Mouse (Mus musculus) 3134 (cell line): ENCODE measurements around the gene Olfr1358.
A peak's percentile ranks its signal among the peaks of the same experiment; 100 is the strongest.
"Not testable (repeated sequence)": the region's sequence is repeated elsewhere in the genome, so short reads cannot be mapped to it uniquely, and the experiment has no call there.

Experiments
- DNase-seq: peaks from one replicate; pipeline ENCODE4 v3.0.0-alpha.2; 2011; ENCODE audit warnings: low spot score; ENCODE audit not compliant: insufficient read length; ENCODE audit errors: extremely low read depth

The Olfr1358 gene

DNA sequence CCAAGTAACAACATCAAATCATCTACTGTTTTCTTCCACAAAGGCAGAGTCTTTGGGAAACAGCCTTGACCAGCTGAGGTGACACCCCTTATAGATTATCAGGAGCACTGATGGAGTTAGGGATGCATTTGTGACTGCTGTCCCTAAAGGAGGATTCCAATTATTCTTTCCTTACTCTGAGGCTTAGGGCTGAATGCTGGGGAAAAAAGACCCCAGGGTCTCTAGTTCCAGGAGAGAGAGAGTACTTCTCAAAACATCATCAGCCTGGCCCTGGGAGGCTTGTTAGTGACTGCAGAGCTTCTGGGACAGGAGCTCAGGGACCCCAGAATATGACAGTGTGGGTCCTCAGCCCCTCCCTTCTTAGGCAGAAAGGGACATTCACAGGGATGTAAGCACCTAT is at the start of gene Olfr1358:
Gene Olfr1358 (plus strand): TSS at position 301 of the 400 bp plus-strand sequence.
- DNase-seq, result no peak

DNA sequence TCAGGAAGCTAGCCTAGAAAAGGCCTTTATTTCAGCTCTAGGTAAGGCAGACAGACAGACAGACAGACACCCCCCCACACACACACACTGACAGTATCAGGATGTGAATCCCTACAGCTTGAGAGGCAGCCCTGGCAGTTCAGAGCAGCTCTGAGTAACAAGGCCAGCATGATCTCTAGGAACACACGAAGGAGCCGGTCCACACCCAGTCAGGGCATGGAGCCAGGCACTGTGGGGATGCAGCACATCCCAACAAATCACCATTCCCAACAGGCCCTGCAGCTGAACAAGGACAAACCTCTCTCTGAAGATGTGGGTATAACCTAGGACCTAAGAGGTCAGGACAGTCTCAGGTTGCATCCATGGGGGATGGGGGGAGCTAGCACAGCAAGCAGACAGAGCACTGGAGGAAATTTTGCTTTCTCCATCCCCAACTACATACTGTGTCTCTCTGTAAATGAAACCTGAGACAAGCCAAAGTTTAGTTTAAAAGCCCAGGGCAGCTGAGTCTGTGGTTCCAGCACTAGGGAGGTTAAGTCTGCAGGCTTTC is 49.4 kb upstream of the Olfr1358 start:
- DNase-seq, result no peak

DNA sequence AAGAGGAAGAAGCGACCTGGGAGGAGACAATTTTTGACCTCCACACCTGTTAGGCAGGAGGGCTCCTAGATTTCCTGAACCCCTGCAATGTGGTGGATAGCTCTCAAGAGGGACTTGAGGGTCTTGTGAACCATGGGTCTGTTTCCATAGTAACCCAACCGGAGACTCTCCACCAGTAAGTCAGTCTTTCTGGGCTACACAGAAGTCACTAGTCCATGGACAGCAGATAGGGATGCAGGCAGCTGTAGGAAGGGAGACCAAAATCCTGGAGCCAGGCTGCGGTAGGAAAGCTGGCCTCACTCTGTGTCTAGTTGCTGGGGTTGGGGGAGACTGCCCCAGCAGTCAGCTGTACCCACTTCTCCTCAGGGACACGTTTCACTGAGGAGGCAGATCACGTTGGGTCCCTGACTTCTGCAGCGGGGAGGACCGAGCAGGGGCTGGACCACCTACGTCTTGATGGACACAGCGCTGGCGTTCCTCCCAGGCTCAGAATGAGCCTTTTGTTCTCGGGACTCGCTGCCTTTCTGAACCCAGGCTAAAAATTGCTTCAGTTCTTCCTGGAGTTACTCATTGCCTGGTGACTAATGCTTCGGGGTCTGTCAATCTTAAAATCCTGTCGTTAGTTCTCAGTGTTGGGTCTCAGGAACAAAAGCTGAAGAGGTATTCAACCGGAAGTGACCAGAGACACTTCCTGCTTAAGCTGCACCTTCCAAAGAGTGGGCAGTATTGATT is 46.5 kb upstream of the Olfr1358 start:
- DNase-seq, result peak; percentile 71

DNA sequence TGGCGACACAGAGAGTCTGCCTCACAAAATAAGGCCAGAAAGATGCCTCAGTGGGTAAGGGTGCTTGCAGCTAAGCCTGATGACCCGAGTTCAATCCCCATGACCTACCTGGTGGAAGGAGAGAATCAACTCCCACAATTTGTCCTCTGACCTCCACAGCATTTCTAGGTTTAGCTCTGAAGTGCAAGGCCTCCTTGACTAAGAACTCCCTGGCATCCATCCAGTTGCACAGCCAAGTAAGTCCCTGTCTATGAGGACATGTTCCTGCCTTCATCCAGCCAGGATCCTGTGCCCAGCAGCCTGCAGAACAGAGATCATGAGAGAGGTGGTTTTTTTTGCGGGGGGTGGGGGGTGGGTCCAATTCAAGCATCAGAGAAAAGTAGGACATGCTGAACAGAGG is 45.2 kb upstream of the Olfr1358 start:
- no peak for DNase-seq

DNA sequence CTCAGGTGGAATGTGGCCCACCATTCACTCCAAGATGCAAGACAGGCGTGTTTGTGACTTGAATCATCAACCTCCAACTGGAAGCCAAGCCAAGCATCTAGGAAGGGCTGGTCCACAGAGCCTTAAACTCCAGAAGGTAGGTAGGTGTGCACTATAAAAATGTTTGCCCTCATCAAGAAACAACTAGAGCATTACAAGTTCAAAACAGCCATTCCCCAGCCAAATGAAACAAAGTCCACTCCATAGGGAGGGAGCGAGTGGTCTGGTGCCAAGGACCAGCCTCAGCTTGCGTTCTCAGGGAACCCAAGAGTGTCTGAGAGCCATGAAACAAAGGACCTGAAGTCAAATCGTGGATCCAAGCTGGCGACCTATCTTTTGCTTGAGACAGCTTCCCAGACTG is 43.8 kb upstream of the Olfr1358 start:
- DNase-seq, result no peak

DNA sequence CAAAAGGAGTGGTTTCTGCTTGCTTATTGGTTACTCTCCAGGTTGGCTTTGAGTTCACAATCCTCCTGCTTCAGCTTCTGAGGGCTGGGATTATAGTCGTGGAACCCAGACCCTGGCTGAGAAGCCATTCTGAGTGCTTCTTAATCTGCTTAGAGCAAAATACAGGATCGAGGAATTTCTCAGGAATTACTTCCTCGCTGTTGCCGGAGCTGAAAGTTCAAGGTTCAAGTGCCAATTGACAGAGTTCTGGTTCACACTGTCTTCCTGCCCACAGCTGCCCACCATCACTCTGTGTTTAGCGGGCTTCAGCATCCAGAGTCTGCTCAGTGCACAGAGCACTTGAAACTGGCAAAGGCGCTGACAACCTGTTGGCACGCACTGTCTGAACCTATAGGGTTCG is 42.5 kb upstream of the Olfr1358 start:
- DNase-seq, result no peak

DNA sequence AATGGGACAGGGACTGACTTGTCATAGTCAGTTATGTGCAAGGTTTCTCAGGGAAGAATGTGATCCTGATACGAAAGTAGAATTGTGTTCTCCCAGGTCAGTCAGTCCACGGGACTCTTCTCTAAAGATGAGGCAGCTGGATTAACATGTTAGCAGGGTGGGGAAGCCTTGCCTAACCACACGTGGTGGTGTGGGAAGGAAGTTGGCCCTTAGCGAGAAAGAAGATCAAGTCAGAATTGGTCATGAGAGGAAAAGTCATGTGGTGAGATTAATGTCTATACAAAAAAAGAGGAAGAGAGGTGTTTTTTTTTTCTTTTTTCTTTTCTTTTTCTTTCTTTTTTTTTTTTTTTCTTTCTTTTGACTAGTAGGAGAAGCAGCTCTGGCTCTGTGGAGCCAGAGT is 40.4 kb upstream of the Olfr1358 start:
- no peak for DNase-seq

DNA sequence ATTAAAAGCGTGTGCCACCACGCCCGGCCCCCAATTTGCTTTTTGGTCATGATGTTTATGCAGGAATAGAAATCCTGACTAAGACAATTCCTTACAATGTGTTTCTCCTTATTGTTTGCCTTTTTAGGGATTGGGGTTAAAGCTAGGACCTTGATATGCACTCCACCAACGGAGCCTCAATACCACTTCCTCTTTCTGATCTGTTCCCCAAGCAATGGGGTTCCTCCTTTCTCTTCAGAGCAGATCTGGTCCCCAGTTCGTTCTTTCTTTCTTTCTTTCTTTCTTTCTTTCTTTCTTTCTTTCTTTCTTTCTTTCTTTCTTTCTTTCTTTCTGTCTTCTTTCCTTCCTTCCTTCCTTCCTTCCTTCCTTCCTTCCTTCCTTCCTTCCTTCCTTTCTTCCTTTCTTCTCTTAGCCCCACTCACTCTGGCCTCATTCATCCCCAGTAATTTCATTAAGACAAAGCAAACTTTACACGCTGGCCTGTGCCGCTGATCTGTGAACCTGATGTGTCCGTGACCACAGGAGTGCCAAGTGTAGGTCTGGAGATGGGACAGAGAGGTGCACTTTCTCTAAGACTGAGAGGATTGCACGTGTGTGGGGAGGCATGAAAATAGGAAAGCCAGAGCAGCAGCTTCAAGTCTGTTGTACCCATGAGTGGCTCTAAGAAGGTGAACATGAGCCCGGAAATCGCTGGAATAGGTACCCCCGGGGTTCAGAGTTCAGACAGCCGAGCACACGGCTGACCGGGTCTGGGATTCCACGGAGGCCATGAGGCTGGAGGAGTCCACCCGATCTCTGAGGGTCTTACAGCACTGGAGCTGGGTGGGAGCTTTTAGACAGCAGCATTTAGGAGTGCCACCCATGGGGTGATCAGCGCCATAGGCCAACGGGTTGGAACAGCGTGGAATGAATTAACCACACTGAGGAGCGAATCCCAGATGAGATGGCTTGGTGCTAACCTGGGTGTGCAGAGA is 36.0 kb upstream of the Olfr1358 start:
- DNase-seq, result no peak

DNA sequence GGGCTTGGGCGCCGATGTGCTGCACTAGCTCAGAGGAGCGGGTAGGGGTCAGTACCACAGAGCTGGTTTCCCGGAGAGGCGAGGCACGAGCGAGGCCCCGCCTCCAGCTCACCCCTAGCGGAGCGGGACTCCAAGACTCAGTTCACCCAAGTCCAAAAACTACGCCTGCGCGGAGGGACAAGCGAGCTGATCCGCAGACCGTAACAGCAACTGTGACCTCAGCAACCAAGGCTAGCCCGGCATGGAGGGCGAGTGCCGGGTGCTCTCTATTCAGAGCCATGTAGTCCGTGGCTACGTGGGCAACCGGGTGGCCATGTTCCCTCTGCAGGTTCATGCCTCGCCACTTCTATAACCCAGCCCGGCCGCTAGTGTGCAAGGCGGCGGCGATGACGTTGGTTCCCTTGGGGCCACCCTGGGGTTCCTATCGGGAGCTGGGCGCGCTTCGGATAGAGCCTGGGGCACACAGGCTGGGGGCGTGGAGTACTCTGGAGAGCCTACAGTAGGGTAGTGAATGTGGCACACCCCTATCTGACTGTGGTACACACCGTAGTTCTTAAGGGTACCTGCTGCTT is 35.2 kb upstream of the Olfr1358 start:
- DNase-seq, result no peak

DNA sequence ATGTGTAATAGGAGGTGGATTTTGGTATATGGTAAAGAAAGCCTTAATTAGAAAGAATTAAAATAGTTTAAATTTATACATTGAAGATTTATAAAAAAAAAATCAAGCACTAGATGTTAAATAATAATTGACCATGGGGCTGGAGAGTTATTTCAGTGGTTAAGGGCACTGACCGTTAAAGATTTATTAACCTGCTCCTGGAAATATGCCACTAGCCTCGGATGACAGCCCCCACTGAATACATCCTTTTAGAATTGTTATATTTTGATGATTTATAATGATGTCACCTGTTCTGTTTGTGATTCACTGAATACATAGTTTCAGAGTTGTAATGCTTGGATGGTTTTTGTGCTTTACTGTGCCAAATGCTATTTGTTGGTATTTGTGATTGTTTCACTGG is 31.9 kb upstream of the Olfr1358 start:
- not testable (repeated sequence) for DNase-seq

DNA sequence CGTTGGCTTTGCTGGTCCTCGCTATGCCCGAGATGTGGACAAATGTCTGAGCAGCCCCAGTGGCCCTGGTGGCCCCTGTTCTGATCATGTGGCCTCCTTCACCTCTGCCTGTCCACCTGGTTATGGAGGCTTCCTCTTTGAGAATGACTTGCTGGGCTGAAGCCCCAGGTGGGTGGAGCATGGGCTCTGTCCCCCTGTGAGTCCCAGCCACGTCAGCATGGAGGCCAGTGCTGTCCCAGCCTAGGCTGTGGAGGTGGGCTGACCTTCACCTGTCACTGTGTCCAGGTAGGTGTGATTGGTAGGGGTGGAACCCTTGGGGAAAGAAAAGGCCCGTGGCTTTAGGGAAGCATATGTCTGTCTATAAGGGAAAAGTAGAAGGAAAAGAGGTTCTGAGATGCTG is 30.4 kb upstream of the Olfr1358 start:
- no peak for DNase-seq

DNA sequence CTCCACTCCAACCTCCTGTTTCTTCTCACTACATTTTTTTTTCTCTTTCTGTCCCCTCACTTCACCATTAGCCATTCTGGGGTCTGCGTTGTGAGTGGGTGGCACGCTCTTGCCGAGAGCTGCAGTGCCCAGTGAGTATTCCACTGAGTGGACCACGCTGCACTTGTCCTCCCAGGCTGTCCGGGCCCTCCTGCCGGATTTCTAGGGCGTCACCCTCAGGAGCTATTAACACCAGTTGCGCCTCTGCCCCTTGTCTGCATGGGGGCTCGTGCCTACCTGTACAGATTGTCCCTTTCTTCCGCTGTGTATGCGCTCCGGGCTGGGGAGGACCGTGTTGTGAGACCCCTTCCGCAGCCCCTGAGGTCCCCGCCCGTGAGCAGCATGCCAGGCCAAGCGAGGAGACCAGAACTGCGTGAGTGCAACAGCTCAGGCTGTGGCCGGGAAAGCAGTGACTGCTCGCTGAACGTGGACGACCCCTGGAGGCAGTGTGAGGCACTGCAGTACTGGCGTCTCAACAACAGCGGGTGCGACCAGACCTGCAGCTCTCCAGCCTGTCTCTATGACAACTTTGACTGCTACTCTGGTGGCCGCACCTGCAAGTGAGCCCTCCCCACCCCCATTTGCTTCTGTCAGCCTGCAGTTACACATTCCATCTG is 29.7 kb upstream of the Olfr1358 start:
- DNase-seq, result peak; percentile 51

DNA sequence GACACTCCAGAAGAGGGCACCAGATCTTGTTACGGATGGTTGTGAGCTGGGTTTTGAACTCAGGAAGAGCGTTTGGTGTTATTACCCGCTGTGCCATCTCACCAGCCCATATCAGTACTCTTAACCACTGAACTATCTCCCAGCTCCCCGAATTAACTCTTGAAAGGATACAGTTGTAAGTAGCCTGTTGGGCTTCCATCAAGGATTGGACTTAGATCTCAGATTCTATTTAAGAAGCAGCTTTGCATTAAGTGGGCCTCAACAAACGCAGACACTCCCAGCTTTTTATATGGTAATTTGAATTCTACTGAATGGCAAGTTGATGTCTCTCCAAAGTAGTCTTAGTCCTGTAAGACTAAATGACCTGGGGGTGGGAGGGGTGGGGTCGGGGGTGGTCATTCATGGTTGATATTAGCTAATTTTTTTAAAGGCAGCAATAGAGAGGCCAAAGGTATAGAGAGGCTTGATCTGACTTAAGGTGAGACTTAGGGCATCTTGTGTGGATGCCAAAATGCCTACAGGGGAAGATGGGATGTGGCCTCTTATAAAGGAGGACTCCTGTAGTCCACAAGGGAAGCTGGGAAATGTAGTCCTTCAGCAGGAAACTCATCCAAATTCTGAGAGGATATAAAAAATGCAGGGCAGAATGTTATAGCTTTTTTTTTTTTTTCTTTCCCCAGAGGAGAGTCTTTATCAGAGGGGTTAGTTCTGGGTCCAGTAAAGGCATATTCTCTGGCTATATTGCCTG is 14.1 kb upstream of the Olfr1358 start:
- no peak for DNase-seq

DNA sequence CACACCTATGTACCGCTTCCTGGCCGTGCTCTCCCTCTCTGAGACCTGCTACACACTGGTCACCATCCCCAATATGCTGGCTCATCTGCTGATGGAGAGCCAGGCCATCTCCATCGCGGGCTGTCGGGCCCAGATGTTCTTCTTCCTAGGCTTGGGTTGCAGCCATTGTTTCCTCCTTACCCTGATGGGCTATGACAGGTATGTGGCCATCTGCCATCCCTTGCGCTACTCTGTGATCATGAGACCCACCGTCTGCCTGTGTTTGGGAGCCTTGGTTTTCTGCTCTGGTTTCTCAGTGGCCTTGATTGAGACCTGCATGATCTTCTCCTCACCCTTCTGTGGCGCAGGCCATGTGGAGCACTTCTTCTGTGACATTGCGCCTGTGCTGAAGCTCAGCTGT is 2.6 kb downstream of the Olfr1358 start:
- DNase-seq, result no peak

DNA sequence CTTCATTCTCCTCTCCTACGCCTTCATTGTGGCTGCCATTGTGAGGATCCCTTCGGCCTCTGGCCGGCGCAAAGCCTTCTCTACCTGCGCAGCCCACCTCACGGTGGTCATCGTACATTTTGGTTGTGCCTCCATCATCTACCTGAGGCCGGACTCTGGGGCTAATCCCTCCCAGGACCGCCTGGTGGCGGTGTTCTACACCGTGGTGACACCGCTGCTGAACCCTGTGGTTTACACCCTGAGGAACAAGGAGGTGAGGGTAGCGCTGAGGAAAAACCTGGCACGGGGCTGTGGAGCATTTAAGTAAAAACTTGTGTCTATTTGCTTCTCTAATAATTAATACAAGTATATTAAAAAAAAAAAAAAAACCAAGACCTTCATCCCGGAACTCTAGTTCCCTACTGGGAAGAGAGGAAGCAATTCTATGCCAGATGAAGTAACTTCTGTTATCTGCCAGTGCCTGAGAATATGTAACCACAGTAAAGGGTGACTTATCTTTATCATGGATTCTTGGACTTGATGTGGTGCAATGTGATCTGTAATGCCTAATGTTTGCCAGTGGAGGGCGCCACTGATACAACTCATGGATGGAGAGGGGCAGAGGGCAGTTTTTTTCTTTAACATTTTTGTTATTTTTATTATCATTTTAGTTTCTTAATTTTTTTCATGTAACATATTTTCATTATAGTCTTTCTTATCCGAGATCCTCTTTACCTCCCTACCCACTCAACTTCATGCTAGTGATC is 3.2 kb downstream of the Olfr1358 start:
- DNase-seq, result no peak

DNA sequence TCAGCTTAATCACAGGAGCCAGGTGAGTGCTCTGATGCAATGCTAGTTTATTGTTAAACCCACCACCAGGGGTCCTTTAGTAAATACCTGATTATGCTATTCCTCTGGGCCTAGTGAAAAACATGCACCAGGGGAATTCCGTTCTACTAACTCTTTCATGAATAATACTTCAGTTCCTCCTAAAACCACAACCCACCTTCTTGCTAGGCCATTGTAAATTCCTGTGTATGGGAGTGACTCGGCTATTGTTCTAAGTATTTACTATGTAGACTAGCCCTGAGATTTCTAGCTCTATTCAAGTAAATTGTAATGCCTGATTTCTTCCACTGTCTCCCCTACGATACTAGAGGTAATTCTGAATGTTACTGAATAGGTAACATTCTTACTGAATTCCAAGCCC is 7.8 kb downstream of the Olfr1358 start:
- not testable (repeated sequence) for DNase-seq

DNA sequence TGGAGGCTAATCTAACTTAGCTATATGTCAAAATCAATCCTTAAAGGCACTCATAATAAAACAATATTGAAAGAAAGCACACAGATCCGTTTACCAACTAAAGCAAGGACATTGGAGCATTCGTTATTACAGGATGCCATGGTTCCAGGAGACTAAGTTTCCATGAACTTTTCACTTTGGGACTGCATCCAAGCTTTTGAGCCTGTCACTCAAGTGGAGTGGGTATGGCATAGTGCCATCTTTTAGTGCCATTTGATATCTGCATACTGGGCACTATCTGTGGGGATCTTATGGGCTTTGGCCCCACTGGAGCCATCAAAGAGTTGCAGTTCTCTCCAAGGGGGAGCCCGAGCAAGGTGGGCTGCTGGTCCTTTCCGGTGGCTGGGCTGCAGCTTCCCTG is 8.3 kb downstream of the Olfr1358 start:
- DNase-seq, result no peak

DNA sequence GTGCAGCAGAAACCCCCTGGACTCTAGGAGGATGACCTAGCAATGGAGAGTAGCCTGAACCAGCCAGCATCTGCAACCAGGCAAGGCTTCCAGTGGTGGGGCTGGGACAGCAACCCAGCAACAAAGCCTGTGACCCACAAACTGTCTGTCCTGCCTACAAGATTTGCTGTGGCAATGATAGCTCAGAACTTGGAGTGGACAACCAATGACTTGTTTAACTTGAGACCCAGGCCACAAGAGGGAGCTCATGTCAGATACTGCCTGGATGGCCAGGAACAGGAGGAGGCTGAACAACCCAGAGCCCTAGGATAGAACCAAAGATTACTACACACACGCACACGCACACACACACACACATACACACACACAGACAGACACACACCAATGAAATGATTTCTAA is 23.7 kb downstream of the Olfr1358 start:
- no peak for DNase-seq

DNA sequence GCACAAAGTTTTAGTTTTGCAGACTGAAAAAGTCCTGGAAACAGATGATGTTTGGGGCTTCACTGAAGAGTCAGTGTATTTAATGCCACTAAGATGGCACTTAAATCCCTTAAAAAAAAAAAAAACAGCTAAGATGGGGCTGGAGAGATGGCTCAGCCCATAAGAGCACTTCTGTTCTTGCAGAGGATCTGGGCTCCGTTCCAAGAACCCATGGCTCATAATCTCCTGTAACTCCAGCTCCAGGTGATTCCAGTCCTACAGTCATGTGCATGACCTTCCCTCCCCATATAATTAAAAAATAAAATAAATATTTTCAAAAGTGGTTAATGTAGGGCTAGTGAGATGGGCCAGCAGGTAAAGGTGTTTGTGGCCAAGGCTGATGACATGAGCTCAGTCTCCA is 47.8 kb downstream of the Olfr1358 start:
- DNase-seq, result no peak
